Mouse (Mus musculus) stomach, postnatal 0 days (tissue): ENCODE data around the gene Catip.

Experiments
- CTCF ChIP-seq: IDR thresholded peaks from 2 replicates; pipeline ENCODE4 v1.5.1; 2016; ENCODE audit warnings: antibody characterized with exemption, low read depth, mild to moderate bottlenecking, moderate library complexity
- EP300 ChIP-seq: optimal IDR thresholded peaks from 2 replicates; pipeline ENCODE3; 2016; ENCODE audit warnings: antibody characterized with exemption

- TF ChIP-seq CTCF (no peak), EP300 (no peak)
Measured at GRCm38 (mm10) chr1:74386363-74386713, 24.4 kb downstream of the Catip start.
